Mouse (Mus musculus): Measurements from ENCODE around the gene Cep131. TPM values are rescaled to one million over a fixed set of nuclear protein-coding genes. Genes with fewer than 3 reads are reported as not detected.

The Cep131 gene
- total and polyA plus RNA-seq, 3 experiments, result 2.3 to 20.9 (median 10.2) TPM

DNA sequence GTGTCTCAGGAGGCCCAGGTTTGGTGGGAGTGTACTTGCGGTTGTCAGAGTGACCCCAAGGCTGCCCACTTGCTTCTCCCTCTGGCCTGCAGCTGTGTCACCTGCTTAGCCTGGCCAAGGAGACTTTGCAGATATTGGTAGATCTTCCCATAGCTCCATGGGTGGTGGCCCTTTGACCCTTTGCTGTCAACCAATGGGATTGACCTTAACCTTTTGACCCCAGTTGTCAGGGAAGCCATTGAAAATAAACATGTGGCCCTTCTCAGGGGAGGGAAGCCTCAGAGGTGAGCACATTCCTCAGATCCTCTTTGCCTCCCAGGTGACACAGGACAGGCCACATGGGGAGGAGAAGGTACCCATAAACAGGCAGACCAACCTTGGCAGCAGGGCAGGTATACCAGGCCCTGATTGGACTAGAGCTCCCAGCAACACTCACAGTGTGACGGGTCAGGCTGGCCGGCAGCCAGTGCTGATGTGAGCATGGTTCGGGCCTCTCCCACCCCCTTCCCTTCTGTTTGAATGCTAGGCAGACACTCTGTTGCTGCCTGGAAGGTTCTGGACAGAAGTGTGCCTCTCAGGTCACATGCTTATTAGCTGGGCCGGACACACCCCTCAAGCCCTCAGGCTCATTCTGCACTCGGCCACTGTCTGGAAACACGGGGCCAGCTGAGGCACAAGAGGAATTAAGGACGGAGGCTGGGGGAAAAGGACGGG lies 57.0 kb downstream of the Cep131 start:
- in situ Hi-C loops (cut with MboI; ENCODE audit: low pct_ligation_motif_present, low pct_unique_long_range_greater_than_20kb, low sequenced_read_pairs), result loop anchor here (5.0 kb wide), 1 partner anchor 68 kb away; the partner anchor contains the start of genes Ndufaf8 and Tepsin
- Histone ChIP-seq H3K9ac (ENCODE audit: insufficient read depth, low read depth) (no peak overlapping the region), H3K4me2 (ENCODE audit: insufficient read depth, low read depth, poor library complexity, severe bottlenecking) (no peak overlapping the region), H3K79me2 (replicated peaks; ENCODE audit: control insufficient read depth, extremely low read depth, insufficient read depth, poor library complexity, severe bottlenecking) (no peaks in the 10 kb centered on the region), H3K9me3 (replicated peaks; ENCODE audit: low read length) (no peaks in the 10 kb centered on the region), H3K36me3 (replicated peaks in 1 of 2; ENCODE audit: control insufficient read depth in 1 of 2, insufficient read depth in 1 of 2, low read length in 1 of 2) (no peaks in the 10 kb centered on the region), H3K27ac (ENCODE audit: insufficient read depth, low read depth) (no peak overlapping the region), H3K4me3 (replicated peaks in 1 of 3; ENCODE audit: low read depth in 2 of 3, low read length in 2 of 3, poor library complexity in 1 of 3) (no peak overlapping the region), H3K4me1 (ENCODE audit: control insufficient read depth in 1 of 2, insufficient read depth in 2 of 2) (no peaks in the 10 kb centered on the region), H3K27me3 (replicated peaks) (peaks cover 36% of the 10 kb centered on the region)
- dilution Hi-C loops (cut with MboI; ENCODE audit: extremely low pct_ligation_motif_present, extremely low pct_unique_long_range_greater_than_20kb, low sequenced_read_pairs), result no loop called here
- TF ChIP-seq JUN (IDR thresholded peaks at IDR 0.05; ENCODE audit: insufficient read depth, low read depth, low read length), result no peak
- no peak for DNase-seq (ENCODE audit: extremely low read depth)

GRCm38 (mm10) chr11:120028319-120029092 lies 58.1 kb downstream of the Cep131 start:
- H3K27me3 ChIP-seq (replicated peaks), result peaks cover 35% of the 10 kb centered on the region
- in situ Hi-C loops (cut with MboI; ENCODE audit: low pct_ligation_motif_present, low pct_unique_long_range_greater_than_20kb, low sequenced_read_pairs) (loop anchor here (5.0 kb wide), 1 partner anchor 69 kb away; the partner anchor contains the start of genes Ndufaf8 and Tepsin), dilution Hi-C loops (cut with MboI; ENCODE audit: extremely low pct_ligation_motif_present, extremely low pct_unique_long_range_greater_than_20kb, low sequenced_read_pairs) (no loop called here)
- no peak for DNase-seq (ENCODE audit: extremely low read depth)
- TF ChIP-seq CTCF (conservative IDR thresholded peaks at IDR 0.05 in 1 of 2, IDR thresholded peaks at IDR 0.05 in 1 of 2; ENCODE audit: low read depth in 2 of 2, low read length in 2 of 2), result peak in 1 of 2 experiments; percentile 22; a peak in 2 of 4 replicates
- no peak for TF ChIP-seq POLR2A (IDR thresholded peaks at IDR 0.05; ENCODE audit: low read depth, low read length)
- H3K4me1 ChIP-seq (ENCODE audit: control insufficient read depth in 1 of 2, insufficient read depth in 2 of 2), result no peaks in the 10 kb centered on the region
- H3K27ac ChIP-seq (ENCODE audit: insufficient read depth, low read depth), result no peak overlapping the region
- no peaks in the 10 kb centered on the region for H3K79me2 ChIP-seq (replicated peaks; ENCODE audit: control insufficient read depth, extremely low read depth, insufficient read depth, poor library complexity, severe bottlenecking)
- no peak overlapping the region for H3K9ac ChIP-seq (ENCODE audit: insufficient read depth, low read depth)
- H3K4me2 ChIP-seq (ENCODE audit: insufficient read depth, low read depth, poor library complexity, severe bottlenecking), result no peak overlapping the region
- no peaks in the 10 kb centered on the region for H3K36me3 ChIP-seq (replicated peaks in 1 of 2; ENCODE audit: control insufficient read depth in 1 of 2, insufficient read depth in 1 of 2, low read length in 1 of 2)
- no peak overlapping the region for H3K4me3 ChIP-seq (replicated peaks in 1 of 3; ENCODE audit: low read depth in 2 of 3, low read length in 2 of 3, poor library complexity in 1 of 3)
- no peaks in the 10 kb centered on the region for H3K9me3 ChIP-seq (replicated peaks; ENCODE audit: low read length)

GRCm38 (mm10) chr11:120026941-120027340 lies 59.7 kb downstream of the Cep131 start:
- Histone ChIP-seq H3K4me2 (ENCODE audit: insufficient read depth, low read depth, poor library complexity, severe bottlenecking) (no peak overlapping the region), H3K79me2 (replicated peaks; ENCODE audit: control insufficient read depth, extremely low read depth, insufficient read depth, poor library complexity, severe bottlenecking) (no peaks in the 10 kb centered on the region), H3K27ac (ENCODE audit: insufficient read depth, low read depth) (no peak overlapping the region), H3K9ac (ENCODE audit: insufficient read depth, low read depth) (no peak overlapping the region), H3K27me3 (replicated peaks) (peaks cover 35% of the 10 kb centered on the region), H3K4me1 (ENCODE audit: control insufficient read depth in 1 of 2, insufficient read depth in 2 of 2) (peaks cover 0 to 5% of the 10 kb centered on the region in 2 experiments; a peak in 1 of 4 replicates), H3K9me3 (replicated peaks; ENCODE audit: low read length) (no peaks in the 10 kb centered on the region), H3K4me3 (replicated peaks in 1 of 3; ENCODE audit: low read depth in 2 of 3, low read length in 2 of 3, poor library complexity in 1 of 3) (no peak overlapping the region), H3K36me3 (replicated peaks in 1 of 2; ENCODE audit: control insufficient read depth in 1 of 2, insufficient read depth in 1 of 2, low read length in 1 of 2) (no peaks in the 10 kb centered on the region)
- DNase-seq (ENCODE audit: extremely low read depth), result no peak
- dilution Hi-C loops (cut with MboI; ENCODE audit: extremely low pct_ligation_motif_present, extremely low pct_unique_long_range_greater_than_20kb, low sequenced_read_pairs), result no loop called here
- no peak for TF ChIP-seq RAD21 (IDR thresholded peaks at IDR 0.05; ENCODE audit: low read depth, low read length)
- in situ Hi-C loops (cut with MboI; ENCODE audit: low pct_ligation_motif_present, low pct_unique_long_range_greater_than_20kb, low sequenced_read_pairs), result loop anchor here (5.0 kb wide), 1 partner anchor 70 kb away; the partner anchor contains the start of genes Ndufaf8 and Tepsin

All from CH12.LX (cell line).